21 mouse cellular contexts compared by ENCODE assay signal in the genomic region with DNA sequence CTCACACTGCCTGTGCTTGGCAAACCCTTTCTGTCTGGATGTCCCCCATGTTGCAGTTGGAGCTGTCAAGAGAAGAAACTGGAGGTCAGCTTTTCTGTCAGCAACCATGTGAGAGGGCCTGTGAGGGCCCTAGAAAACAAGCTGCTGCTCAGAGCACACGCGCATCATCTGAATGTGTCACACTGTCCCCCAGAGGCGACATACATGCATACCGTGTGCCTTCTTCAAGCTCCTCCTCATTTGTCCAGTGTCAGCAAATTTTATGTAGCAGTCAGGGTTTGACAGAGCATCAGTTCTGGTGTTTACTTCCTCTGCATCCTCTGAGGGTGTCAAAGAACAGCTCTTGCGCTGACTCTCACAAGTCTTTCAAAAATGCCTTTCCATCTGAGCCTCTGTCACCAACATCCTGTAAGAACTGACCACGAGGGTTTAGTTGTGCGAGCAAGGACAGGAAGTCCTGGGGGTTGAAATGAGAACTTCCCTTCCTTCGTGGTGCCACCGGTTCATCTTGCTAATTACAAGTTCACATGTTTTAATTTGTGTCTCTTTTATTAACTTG. TPM values are rescaled to one million over a fixed set of nuclear protein-coding genes. Genes with fewer than 3 reads are reported as not detected.
DNase-seq lines count a peak whose midpoint lies in the region; ATAC-seq and TF ChIP-seq lines count a peak whose summit lies in the region.
"Had no signal": no experiment of that assay in that cellular context is flagged by ENCODE, and none has a peak within 500 bp of the region (broad histone marks: within the 10 kb centered on the region; RNA-seq: fewer than 3 reads in every experiment).

No protein-coding gene starts in this region.

- no peak for ATAC-seq in megakaryocyte progenitor cell, adult 5-6 weeks (replicated peaks; ENCODE audit: poor library complexity)
- ATAC-seq: forebrain, embryonic 14.5 days; hindbrain, embryonic 16.5 days; intestine, embryonic 15.5 days had no signal

- TF ChIP-seq POLR2A in brain, embryonic 14.5 days (IDR thresholded peaks at IDR 0.05; ENCODE audit: borderline replicate concordance, extremely low read depth, insufficient read depth, insufficient read length, poor library complexity, severe bottlenecking): no peak

- DNase-seq in heart, adult 11 months: peak; percentile 37
- DNase-seq in heart, postnatal 4 days: no peak
- peak; percentile 60 for DNase-seq in retina, postnatal 1 day
- DNase-seq in retina, embryonic 14.5 days (ENCODE audit: low spot score): no peak
- DNase-seq in brain, embryonic 14.5 days (ENCODE audit: low read depth): peak; percentile 10
- DNase-seq in heart, adult 9 months (ENCODE audit: low spot score in 2 of 2): no peak
- DNase-seq in adrenal gland, adult 18-20 months (ENCODE audit: low spot score in 2 of 2): no peak
- DNase-seq: adrenal gland, adult 2 months; adrenal gland, postnatal 25 days; cerebellum, adult 2 months; cerebellum, postnatal 10 days; embryo, embryonic 11 days; gastrocnemius, postnatal 36 days; heart, adult 2 months had no signal

- no peak for TF ChIP-seq CTCF in brain, embryonic 14.5 days (IDR thresholded peaks at IDR 0.05; ENCODE audit: borderline replicate concordance, extremely low read depth, insufficient read depth, insufficient read length)

RNA-seq across cellular contexts. Expression of gene Coch, which starts 49.7 kb away (rescaled TPM):
- under 1 TPM; 0.29 to 0.60 TPM for total RNA-seq in heart, postnatal 4 days (2021)
- 9.7 and 10.0 TPM in 2 replicates for polyA plus RNA-seq in brain, embryonic 14.5 days (2012; rRNA removed)
- not detected in 2 replicates for total RNA-seq in megakaryocyte progenitor cell, adult 5-6 weeks (2015)
- total RNA-seq in megakaryocyte progenitor cell, adult 5-6 weeks (2017): not detected in 2 replicates
- total RNA-seq in adrenal gland, adult 18-20 months (2021): 1 to 10 TPM in 1 of 2 experiments, under 1 TPM in 1; 0.13 to 2.0 TPM
- total RNA-seq: common myeloid progenitor, adult 5-6 weeks; MEL had no signal
- polyA plus RNA-seq: erythroblast, embryonic 14.5 days had no signal

Comparison
In these comparisons a context has a peak if more than half of its experiments do, and no peak if none do; other contexts are left out.
1. DNase-seq: peak in heart, adult 11 months (single experiment), retina, postnatal 1 day (single experiment) and brain, embryonic 14.5 days (single experiment); none in heart, postnatal 4 days (single experiment), retina, embryonic 14.5 days (single experiment), heart, adult 9 months (0 of 2) and adrenal gland, adult 18-20 months (0 of 2).